ENCODE assay signal across 8 mouse cellular contexts in genomic region chr9:22054411-22055076, GRCm38 (mm10). TPM values are rescaled to one million over a fixed set of nuclear protein-coding genes. Genes with fewer than 3 reads are reported as not detected.
DNase-seq lines count a peak whose midpoint lies in the region; ATAC-seq and TF ChIP-seq lines count a peak whose summit lies in the region.

No protein-coding gene starts in this region.

- WGBS in heart, embryonic 10.5 days = 2% methylated on average over 32 of the region's 32 CpGs
- 1% methylated on average over 32 of the region's 32 CpGs for WGBS in kidney, embryonic 15.5 days
- 3% methylated on average over 32 of the region's 32 CpGs for WGBS in limb, embryonic 15.5 days
- 1% methylated on average over 32 of the region's 32 CpGs for WGBS in midbrain, postnatal 0 days

- DNase-seq in urinary bladder, postnatal 14 days (ENCODE audit: low spot score) = peak; percentile 63
- no peak for DNase-seq in urinary bladder, adult 2 months (ENCODE audit: low spot score)
- DNase-seq in embryo, embryonic 11.5 days (ENCODE audit: low read depth, low spot score) = peak; percentile 49
- DNase-seq in heart, embryonic 10.5 days (ENCODE audit: low spot score) = peak; percentile 89
- peak; percentile 91 for DNase-seq in midbrain, postnatal 0 days (ENCODE audit: low spot score)
- peak; percentile 93 for DNase-seq in splenic B cell, adult 2 months (ENCODE audit: low read depth, low spot score)

- H3K4me3 ChIP-seq in heart, embryonic 10.5 days = peak overlapping the region; percentile 27
- peak overlapping the region; percentile 20 for H3K4me3 ChIP-seq in kidney, embryonic 15.5 days (replicated peaks)
- peak overlapping the region; percentile 0; the same call in 1 of the 2 replicates for H3K4me3 ChIP-seq in limb, embryonic 15.5 days
- peak overlapping the region; percentile 15 for H3K4me3 ChIP-seq in midbrain, postnatal 0 days (ENCODE audit: low read depth, low read length)

- TF ChIP-seq CTCF in midbrain, postnatal 0 days (IDR thresholded peaks at IDR 0.05) = peak; percentile 84

- H3K27me3 ChIP-seq in heart, embryonic 10.5 days (ENCODE audit: insufficient read depth, poor library complexity, severe bottlenecking) = peaks cover 71% of the 10 kb centered on the region
- H3K27me3 ChIP-seq in kidney, embryonic 15.5 days = peaks cover 63% of the 10 kb centered on the region
- H3K27me3 ChIP-seq in limb, embryonic 15.5 days = peaks cover 68% of the 10 kb centered on the region
- H3K27me3 ChIP-seq in midbrain, postnatal 0 days (ENCODE audit: insufficient read depth, low read length) = no peaks in the 10 kb centered on the region
- H3K27me3 ChIP-seq in splenic B cell, adult 2 months (ENCODE audit: control insufficient read depth, insufficient read depth, low read length, poor library complexity, severe bottlenecking) = no peaks in the 10 kb centered on the region

- H3K9me3 ChIP-seq in heart, embryonic 10.5 days = no peaks in the 10 kb centered on the region
- no peaks in the 10 kb centered on the region for H3K9me3 ChIP-seq in kidney, embryonic 15.5 days (replicated peaks)
- no peaks in the 10 kb centered on the region for H3K9me3 ChIP-seq in limb, embryonic 15.5 days
- H3K9me3 ChIP-seq in midbrain, postnatal 0 days (ENCODE audit: low read length) = no peaks in the 10 kb centered on the region

- peaks cover 35% of the 10 kb centered on the region for H3K4me1 ChIP-seq in heart, embryonic 10.5 days
- H3K4me1 ChIP-seq in kidney, embryonic 15.5 days = peaks cover 32% of the 10 kb centered on the region
- H3K4me1 ChIP-seq in limb, embryonic 15.5 days = peaks cover 25% of the 10 kb centered on the region
- H3K4me1 ChIP-seq in midbrain, postnatal 0 days (ENCODE audit: insufficient read depth, low read length) = no peaks in the 10 kb centered on the region; the same call in 1 of the 2 replicates

- peak; percentile 44 for ATAC-seq in kidney, embryonic 15.5 days (replicated peaks; ENCODE audit: low FRiP score)
- ATAC-seq in limb, embryonic 15.5 days (ENCODE audit: insufficient number of reproducible peaks, low FRiP score, low TSS enrichment, low read depth) = no peak
- ATAC-seq in midbrain, postnatal 0 days (ENCODE audit: low FRiP score) = peak; percentile 62

- peaks cover 27% of the 10 kb centered on the region for H3K36me3 ChIP-seq in heart, embryonic 10.5 days
- H3K36me3 ChIP-seq in kidney, embryonic 15.5 days = peaks cover 27% of the 10 kb centered on the region
- H3K36me3 ChIP-seq in limb, embryonic 15.5 days = peaks cover 26% of the 10 kb centered on the region
- peaks cover 20% of the 10 kb centered on the region for H3K36me3 ChIP-seq in midbrain, postnatal 0 days (ENCODE audit: insufficient read depth, low read length)
- H3K36me3 ChIP-seq in splenic B cell, adult 2 months (ENCODE audit: control insufficient read depth, insufficient read depth, low read length, poor library complexity, severe bottlenecking) = no peaks in the 10 kb centered on the region; the same call in 1 of the 2 replicates

- H3K27ac ChIP-seq in heart, embryonic 10.5 days = no peak overlapping the region
- H3K27ac ChIP-seq in kidney, embryonic 15.5 days = no peak overlapping the region
- no peak overlapping the region for H3K27ac ChIP-seq in limb, embryonic 15.5 days
- H3K27ac ChIP-seq in midbrain, postnatal 0 days (ENCODE audit: low read depth, low read length) = no peak overlapping the region

- no peak overlapping the region for H3K9ac ChIP-seq in kidney, embryonic 15.5 days
- H3K9ac ChIP-seq in limb, embryonic 15.5 days = no peak overlapping the region
- no peak overlapping the region for H3K9ac ChIP-seq in midbrain, postnatal 0 days (replicated peaks; ENCODE audit: low read length, poor library complexity, severe bottlenecking)

- H3K4me2 ChIP-seq in kidney, embryonic 15.5 days = peak overlapping the region; percentile 48
- H3K4me2 ChIP-seq in limb, embryonic 15.5 days = no peak overlapping the region
- H3K4me2 ChIP-seq in midbrain, postnatal 0 days (ENCODE audit: low read depth, low read length, poor library complexity, severe bottlenecking) = peak overlapping the region; percentile 48

RNA-seq across cellular contexts. Expression of gene Elavl3, which starts 2.7 kb away (rescaled TPM):
- polyA plus RNA-seq in urinary bladder, adult 2 months (2012; rRNA removed) = 0.06 and 0.16 TPM in 2 replicates
- 0.15 and 0.29 TPM in 2 replicates for polyA plus RNA-seq in heart, embryonic 10.5 days (2016; fragmentation: Nextera tagmentation; extraction: Ambion mirVana)
- 0.53 and 1.1 TPM in 2 replicates for polyA plus RNA-seq in kidney, embryonic 15.5 days (2015; fragmentation: Nextera tagmentation; extraction: Ambion mirVana)
- 0.05 and 0.10 TPM in 2 replicates for polyA plus RNA-seq in limb, embryonic 15.5 days (2015; fragmentation: Nextera tagmentation; extraction: Ambion mirVana)
- 215 and 239 TPM in 2 replicates for total RNA-seq in midbrain, postnatal 0 days (2014; rRNA removed)
- polyA plus RNA-seq in midbrain, postnatal 0 days (2015; fragmentation: Nextera tagmentation; extraction: Ambion mirVana) = 75.2 and 78.7 TPM in 2 replicates

RNA-seq across cellular contexts. Expression of gene Gm49318, which starts 16.5 kb away (rescaled TPM):
- not detected in 2 replicates for polyA plus RNA-seq in urinary bladder, adult 2 months (2012; rRNA removed)
- polyA plus RNA-seq in heart, embryonic 10.5 days (2016; fragmentation: Nextera tagmentation; extraction: Ambion mirVana) = not detected in 2 replicates
- not detected in 2 replicates for polyA plus RNA-seq in kidney, embryonic 15.5 days (2015; fragmentation: Nextera tagmentation; extraction: Ambion mirVana)
- not detected in 2 replicates for polyA plus RNA-seq in limb, embryonic 15.5 days (2015; fragmentation: Nextera tagmentation; extraction: Ambion mirVana)
- total RNA-seq in midbrain, postnatal 0 days (2014; rRNA removed) = 4.1 TPM in 1 of 2 replicates, not detected in the other
- polyA plus RNA-seq in midbrain, postnatal 0 days (2015; fragmentation: Nextera tagmentation; extraction: Ambion mirVana) = 0.25 and 0.36 TPM in 2 replicates

RNA-seq across cellular contexts. Expression of gene Zfp653, which starts 16.6 kb away (rescaled TPM):
- 18.0 and 21.3 TPM in 2 replicates for polyA plus RNA-seq in urinary bladder, adult 2 months (2012; rRNA removed)
- polyA plus RNA-seq in heart, embryonic 10.5 days (2016; fragmentation: Nextera tagmentation; extraction: Ambion mirVana) = 9.6 and 10.8 TPM in 2 replicates
- polyA plus RNA-seq in kidney, embryonic 15.5 days (2015; fragmentation: Nextera tagmentation; extraction: Ambion mirVana) = 11.7 and 14.0 TPM in 2 replicates
- 9.6 and 10.9 TPM in 2 replicates for polyA plus RNA-seq in limb, embryonic 15.5 days (2015; fragmentation: Nextera tagmentation; extraction: Ambion mirVana)
- 30.0 and 33.1 TPM in 2 replicates for total RNA-seq in midbrain, postnatal 0 days (2014; rRNA removed)
- polyA plus RNA-seq in midbrain, postnatal 0 days (2015; fragmentation: Nextera tagmentation; extraction: Ambion mirVana) = 14.2 and 15.1 TPM in 2 replicates

RNA-seq across cellular contexts. Expression of gene Ecsit, which starts 30.7 kb away (rescaled TPM):
- polyA plus RNA-seq in urinary bladder, adult 2 months (2012; rRNA removed) = 39.4 and 40.3 TPM in 2 replicates
- polyA plus RNA-seq in heart, embryonic 10.5 days (2016; fragmentation: Nextera tagmentation; extraction: Ambion mirVana) = 58.4 and 65.6 TPM in 2 replicates
- polyA plus RNA-seq in kidney, embryonic 15.5 days (2015; fragmentation: Nextera tagmentation; extraction: Ambion mirVana) = 43.1 and 49.4 TPM in 2 replicates
- 38.4 and 39.6 TPM in 2 replicates for polyA plus RNA-seq in limb, embryonic 15.5 days (2015; fragmentation: Nextera tagmentation; extraction: Ambion mirVana)
- 49.6 and 56.3 TPM in 2 replicates for total RNA-seq in midbrain, postnatal 0 days (2014; rRNA removed)
- polyA plus RNA-seq in midbrain, postnatal 0 days (2015; fragmentation: Nextera tagmentation; extraction: Ambion mirVana) = 55.0 and 57.2 TPM in 2 replicates

RNA-seq across cellular contexts. Expression of gene Cnn1, which starts 44.5 kb away (rescaled TPM):
- polyA plus RNA-seq in urinary bladder, adult 2 months (2012; rRNA removed) = 3,917 and 4,778 TPM in 2 replicates
- polyA plus RNA-seq in heart, embryonic 10.5 days (2016; fragmentation: Nextera tagmentation; extraction: Ambion mirVana) = 246 and 375 TPM in 2 replicates
- polyA plus RNA-seq in kidney, embryonic 15.5 days (2015; fragmentation: Nextera tagmentation; extraction: Ambion mirVana) = 11.1 and 40.8 TPM in 2 replicates
- polyA plus RNA-seq in limb, embryonic 15.5 days (2015; fragmentation: Nextera tagmentation; extraction: Ambion mirVana) = 3.1 and 4.2 TPM in 2 replicates
- 1.2 and 1.3 TPM in 2 replicates for total RNA-seq in midbrain, postnatal 0 days (2014; rRNA removed)
- polyA plus RNA-seq in midbrain, postnatal 0 days (2015; fragmentation: Nextera tagmentation; extraction: Ambion mirVana) = 0.77 and 0.92 TPM in 2 replicates

Comparison
In these comparisons a context has a peak if more than half of its experiments do, and no peak if none do; other contexts are left out.
1. RNA of gene Elavl3, which starts 2.7 kb away (polyA plus RNA-seq): 75.2 to 78.7 TPM in midbrain, postnatal 0 days; 0.53 to 1.1 TPM in kidney, embryonic 15.5 days, 0.15 to 0.29 TPM in heart, embryonic 10.5 days, 0.05 to 0.10 TPM in limb, embryonic 15.5 days and 0.06 to 0.16 TPM in urinary bladder, adult 2 months; every median in the first group is over 10 times any median in the second.
2. Peak in every context shown above with its lines, with median percentiles within 50 percentile points of each other: H3K4me3 ChIP-seq.